Mouse (Mus musculus): ENCODE results near the gene Fgfr1op2.
"Not testable (repeated sequence)": the region's sequence is repeated elsewhere in the genome, so short reads cannot be mapped to it uniquely, and the experiment has no call there.

The Fgfr1op2 gene

GRCm38 (mm10) chr6:146576903-146577302, at the start of gene Fgfr1op2:
TSS of gene Fgfr1op2 (plus strand) at chr6:146577203.
- DNase-seq (ENCODE audit: low spot score), result no peak

- DNase-seq (ENCODE audit: low spot score), result no peak
Observed at GRCm38 (mm10) chr6:146527537-146527936, 49.5 kb upstream of the Fgfr1op2 start.

- DNase-seq (ENCODE audit: low spot score), result no peak
Observed at GRCm38 (mm10) chr6:146530363-146530762, 46.6 kb upstream of the Fgfr1op2 start.

- DNase-seq (ENCODE audit: low spot score), result no peak
Observed at GRCm38 (mm10) chr6:146530769-146531168, 46.2 kb upstream of the Fgfr1op2 start.

- DNase-seq (ENCODE audit: low spot score), result no peak
Observed at GRCm38 (mm10) chr6:146533146-146533545, 43.9 kb upstream of the Fgfr1op2 start.

- DNase-seq (ENCODE audit: low spot score), result no peak
Observed at GRCm38 (mm10) chr6:146535501-146535900, 41.5 kb upstream of the Fgfr1op2 start.

GRCm38 (mm10) chr6:146537111-146537510, 39.9 kb upstream of the Fgfr1op2 start:
- DNase-seq (ENCODE audit: low spot score), result no peak

GRCm38 (mm10) chr6:146538071-146538470, 38.9 kb upstream of the Fgfr1op2 start:
- no peak for DNase-seq (ENCODE audit: low spot score)

- no peak for DNase-seq (ENCODE audit: low spot score)
Observed at GRCm38 (mm10) chr6:146538661-146539060, 38.3 kb upstream of the Fgfr1op2 start.

GRCm38 (mm10) chr6:146540386-146540785, 36.6 kb upstream of the Fgfr1op2 start:
- no peak for DNase-seq (ENCODE audit: low spot score)

- no peak for DNase-seq (ENCODE audit: low spot score)
Observed at GRCm38 (mm10) chr6:146544622-146545021, 32.4 kb upstream of the Fgfr1op2 start.

GRCm38 (mm10) chr6:146545289-146545865, 31.6 kb upstream of the Fgfr1op2 start:
- DNase-seq (ENCODE audit: low spot score), result no peak

- DNase-seq (ENCODE audit: low spot score), result no peak
Observed at GRCm38 (mm10) chr6:146550421-146550820, 26.6 kb upstream of the Fgfr1op2 start.

GRCm38 (mm10) chr6:146551326-146551725, 25.7 kb upstream of the Fgfr1op2 start:
- no peak for DNase-seq (ENCODE audit: low spot score)

GRCm38 (mm10) chr6:146562461-146562860, 14.5 kb upstream of the Fgfr1op2 start:
- not testable (repeated sequence) for DNase-seq (ENCODE audit: low spot score)

- no peak for DNase-seq (ENCODE audit: low spot score)
Observed at GRCm38 (mm10) chr6:146572073-146572472, 4.9 kb upstream of the Fgfr1op2 start.

GRCm38 (mm10) chr6:146577310-146578109, 507 bp downstream of the Fgfr1op2 start, which contains the start of gene Ints13:
TSS of gene Ints13 (minus strand) at chr6:146577835.
- DNase-seq (ENCODE audit: low spot score), result peak; percentile 85

GRCm38 (mm10) chr6:146578111-146578531, 1.1 kb downstream of the Fgfr1op2 start:
- peak; percentile 18 for DNase-seq (ENCODE audit: low spot score)

GRCm38 (mm10) chr6:146578586-146578985, 1.6 kb downstream of the Fgfr1op2 start:
- no peak for DNase-seq (ENCODE audit: low spot score)

GRCm38 (mm10) chr6:146580381-146580926, 3.5 kb downstream of the Fgfr1op2 start:
- no peak for DNase-seq (ENCODE audit: low spot score)

GRCm38 (mm10) chr6:146583366-146584046, 6.5 kb downstream of the Fgfr1op2 start:
- no peak for DNase-seq (ENCODE audit: low spot score)

- DNase-seq (ENCODE audit: low spot score), result no peak
Observed at GRCm38 (mm10) chr6:146585134-146585533, 8.1 kb downstream of the Fgfr1op2 start.

GRCm38 (mm10) chr6:146602601-146603000, 25.6 kb downstream of the Fgfr1op2 start:
- no peak for DNase-seq (ENCODE audit: low spot score)

Measured in urinary bladder, postnatal 10 days (tissue).